Mouse (Mus musculus) bone marrow macrophage, adult 2 months (primary cell): Measurements from ENCODE around the gene Aff3.

Source experiments
- CTCF ChIP-seq: IDR thresholded peaks from 2 replicates; pipeline ENCODE4 v1.5.1; 2012; ENCODE audit warnings: low read depth, mild to moderate bottlenecking, low read length, moderate library complexity
- POLR2A ChIP-seq: IDR thresholded peaks from 2 replicates; pipeline ENCODE4 v1.6.1; 2012; ENCODE audit warnings: mild to moderate bottlenecking, low read depth, low read length, borderline replicate concordance

GRCm38 (mm10) chr1:38516225-38516624 is 148.5 kb downstream of the Aff3 start:
- TF ChIP-seq CTCF, result no peak
- no peak for TF ChIP-seq POLR2A
